Mouse (Mus musculus) liver, adult 2 months (tissue): ENCODE data around the gene Galnt16.

Experiments
- CTCF ChIP-seq: fragments of 200-500 bp; IDR thresholded peaks from 2 replicates; pipeline ENCODE4 v1.5.1; 2011; ENCODE audit warnings: low read depth, low read length, control low read depth
- POLR2A ChIP-seq: fragments of 200-500 bp; IDR thresholded peaks from 2 replicates; pipeline ENCODE4 v1.6.1; 2011; ENCODE audit warnings: low read length, control low read depth; ENCODE audit not compliant: insufficient read depth; ENCODE audit errors: extremely low read depth

- no peak for TF ChIP-seq POLR2A
- no peak for TF ChIP-seq CTCF
Measured at GRCm38 (mm10) chr12:80654659-80655025, 136.6 kb downstream of the Galnt16 start.
